Mouse (Mus musculus) left cerebral cortex, postnatal 14 days (tissue): ENCODE measurements around the gene Sf3a1. TPM values are rescaled to one million over a fixed set of nuclear protein-coding genes. Genes with fewer than 3 reads are reported as not detected.

Source experiments
- DNase-seq, 2 experiments: peaks; one replicate each; pipeline ENCODE4 v3.0.0; 2021 to 2022; ENCODE audit warnings: low spot score in 2 of 2, mixed read lengths in 1 of 2
- intact Hi-C: fragments of 180-260 bp; cut with DNase I; formaldehyde crosslinking; loops from one replicate; pipeline ENCODE4 v1.15.1; 2025
- microRNA-seq, 2 experiments: library from miRNA; unstranded; fragments of <30 nt; microRNA quantifications; one replicate each; pipeline ENCODE4 v1.2.0; 2022
- total RNA-seq, 2 experiments: library from RNA; stranded (reverse); gene quantifications; 2 replicates each; pipeline ENCODE4 v1.2.3; 2021

The Sf3a1 gene
- total RNA-seq, 2 experiments from 2014 or later: 68.8 to 78.6 TPM

GRCm38 (mm10) chr11:4226569-4227325 lies 66.6 kb downstream of the Sf3a1 start:
- intact Hi-C loops: no loop called here
- DNase-seq: no peak

- intact Hi-C loops: no loop called here
- no peak for DNase-seq
Measured at GRCm38 (mm10) chr11:4228463-4228862, 68.3 kb downstream of the Sf3a1 start.

DNA sequence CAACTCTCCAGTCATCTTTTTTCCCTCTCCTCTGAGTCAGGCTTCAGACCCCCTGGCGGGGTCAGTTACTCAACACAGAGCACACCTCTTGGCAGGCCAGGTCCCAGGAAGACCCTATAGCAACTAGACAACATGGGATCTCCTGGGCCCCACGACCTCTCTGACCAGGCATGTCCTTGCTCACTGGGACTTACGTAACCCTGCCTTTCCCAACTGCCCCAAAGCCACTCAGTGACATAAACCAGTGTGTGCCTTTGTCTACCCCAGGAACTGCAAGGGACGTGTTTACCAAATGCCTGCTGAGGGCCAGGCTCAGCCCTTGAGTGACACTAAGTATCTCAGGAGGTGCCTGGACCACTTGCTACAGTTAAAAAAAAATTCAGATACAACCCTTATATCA lies 69.7 kb downstream of the Sf3a1 start:
- no peak for DNase-seq
- intact Hi-C loops: no loop called here

DNA sequence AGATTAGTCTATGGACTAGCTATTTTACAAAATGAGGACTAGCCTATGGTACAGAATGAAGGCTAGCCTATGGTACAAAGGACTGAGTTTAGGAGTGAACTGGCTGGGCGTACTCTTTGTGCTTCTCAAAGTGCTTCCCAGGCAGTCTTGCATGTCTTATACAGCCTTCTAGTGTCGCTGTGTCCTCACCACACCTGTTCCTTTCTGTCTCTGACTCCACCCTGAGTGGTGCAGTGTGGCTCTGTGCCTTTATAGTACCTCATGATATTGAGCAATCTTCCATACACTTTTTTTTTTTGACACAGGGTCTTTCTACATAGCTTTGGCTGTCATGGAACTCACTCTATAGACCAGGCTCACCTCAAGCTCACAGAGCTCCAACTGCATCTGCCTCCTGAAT lies 71.3 kb downstream of the Sf3a1 start:
- intact Hi-C loops: no loop called here
- no peak for DNase-seq

Small RNA genes within 50 kb of the gene (microRNA-seq; reads per million reads assigned to microRNA genes)
- 2.7 to 4.5 reads per million in 2 experiments for gene Mir3060

Other genes with a start within 250 kb of the Sf3a1 start
- 10 to 100 TPM; 24.1 to 26.1 TPM for gene Slc35e4, start 245.7 kb upstream of the Sf3a1 start, total RNA-seq
- 10 to 100 TPM; 15.9 to 18.4 TPM for gene Tcn2, start 228.2 kb upstream of the Sf3a1 start, total RNA-seq
- 10 to 100 TPM; 35.5 to 40.4 TPM for gene Pes1, start 196.4 kb upstream of the Sf3a1 start, total RNA-seq
- gene 4930556J24Rik, start 183.6 kb upstream of the Sf3a1 start, total RNA-seq: not detected
- 10 to 100 TPM; 10.8 to 18.5 TPM for gene Gal3st1, start 176.7 kb upstream of the Sf3a1 start, total RNA-seq
- gene Sec14l4, start 128.9 kb upstream of the Sf3a1 start, total RNA-seq: under 1 TPM; 0.22 to 0.40 TPM
- gene Sec14l3, start 95.5 kb upstream of the Sf3a1 start, total RNA-seq: 1 to 10 TPM; 2.0 to 2.1 TPM
- 100 to 1,000 TPM; 103 to 106 TPM for gene Mtfp1, start 64.9 kb upstream of the Sf3a1 start, total RNA-seq
- 10 to 100 TPM; 24.5 to 25.9 TPM for gene Sec14l2, start 36.9 kb upstream of the Sf3a1 start, total RNA-seq
- gene Rnf215, start 25.1 kb upstream of the Sf3a1 start, total RNA-seq: 10 to 100 TPM; 35.2 to 38.0 TPM
- 10 to 100 TPM; 14.0 to 16.5 TPM for gene Ccdc157, start 57 bp upstream of the Sf3a1 start, total RNA-seq
- 10 to 100 TPM; 32.9 to 33.2 TPM for gene Tbc1d10a, start 26.4 kb downstream of the Sf3a1 start, total RNA-seq
- 1 to 10 TPM; 4.3 to 4.9 TPM for gene Castor1, start 57.9 kb downstream of the Sf3a1 start, total RNA-seq
- not detected for gene Osm, start 76.1 kb downstream of the Sf3a1 start, total RNA-seq
- under 1 TPM; 0.15 to 0.59 TPM for gene Lif, start 97.2 kb downstream of the Sf3a1 start, total RNA-seq